Mouse (Mus musculus): Measurements from ENCODE around the gene Cdkl1. TPM values are rescaled to one million over a fixed set of nuclear protein-coding genes. Genes with fewer than 3 reads are reported as not detected.
A peak's percentile ranks its signal among the peaks of the same experiment; 100 is the strongest.

Gene Cdkl1
- total and polyA plus RNA-seq, 3 experiments = 0.08 to 0.32 TPM; not detected in 1

DNA sequence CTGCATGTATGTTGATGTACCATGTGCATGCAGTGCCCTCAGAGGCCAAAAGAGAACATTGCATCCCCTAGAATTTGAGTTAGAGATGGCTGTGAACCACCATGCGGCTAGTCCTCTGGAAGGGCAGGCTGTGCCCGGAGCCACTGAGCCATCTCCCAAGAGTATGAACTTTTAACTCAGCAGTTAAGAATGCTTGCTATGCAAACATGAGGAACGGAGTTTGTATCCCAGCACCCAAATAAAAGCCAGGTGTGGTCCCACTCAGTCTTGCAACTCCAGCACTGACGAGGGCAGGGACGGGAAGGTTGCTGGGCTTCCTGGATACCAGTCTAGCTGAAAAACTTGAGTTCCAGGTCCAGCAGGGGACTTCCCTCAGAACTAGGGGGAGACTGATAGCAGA lies 49.1 kb downstream of the Cdkl1 start:
- Histone ChIP-seq H3K4me1 (ENCODE audit: control insufficient read depth in 1 of 2, insufficient read depth in 2 of 2, low read length in 2 of 2) (peaks cover 0 to 2% of the 10 kb centered on the region in 2 experiments; a peak in 1 of 4 replicates), H3K79me2 (ENCODE audit: control insufficient read depth, insufficient read depth, low read length, poor library complexity) (no peaks in the 10 kb centered on the region), H3K9ac (ENCODE audit: control insufficient read depth, low read depth, low read length, poor library complexity, severe bottlenecking) (no peak overlapping the region), H3K9me3 (replicated peaks; ENCODE audit: insufficient read depth, low read length) (no peaks in the 10 kb centered on the region), H3K27ac (ENCODE audit: control insufficient read depth, low read depth, low read length) (no peak overlapping the region), H3K36me3 (ENCODE audit: control insufficient read depth in 1 of 2, insufficient read depth in 2 of 2, low read length in 2 of 2) (no peaks in the 10 kb centered on the region; a peak in 1 of 4 replicates), H3K4me3 (ENCODE audit: control insufficient read depth in 1 of 2, insufficient read depth in 1 of 2, low read depth in 2 of 2, low read length in 2 of 2) (no peak overlapping the region), H3K27me3 (ENCODE audit: control insufficient read depth in 1 of 2, insufficient read depth in 2 of 2, low read length in 2 of 2) (no peaks in the 10 kb centered on the region)
- no peak for TF ChIP-seq GATA1 (IDR thresholded peaks at IDR 0.05; ENCODE audit: low read depth, low read length)
- TF ChIP-seq HCFC1 (IDR thresholded peaks at IDR 0.05; ENCODE audit: low read depth, low read length) = no peak
- no peak for TF ChIP-seq POLR2A (IDR thresholded peaks at IDR 0.05; ENCODE audit: control insufficient read depth in 1 of 2, insufficient read depth in 1 of 2, low read depth in 1 of 2, low read length in 2 of 2, poor library complexity in 1 of 2)
- no peak for TF ChIP-seq MAFK (IDR thresholded peaks at IDR 0.05; ENCODE audit: borderline replicate concordance, low read depth, low read length)
- TF ChIP-seq JUND (IDR thresholded peaks at IDR 0.05; ENCODE audit: low read depth, low read length) = no peak
- TF ChIP-seq MXI1 (IDR thresholded peaks at IDR 0.05; ENCODE audit: low read depth, low read length) = no peak
- no peak for TF ChIP-seq NELFE (IDR thresholded peaks at IDR 0.05; ENCODE audit: low read depth, low read length)
- no peak for DNase-seq (ENCODE audit: low read depth, low spot score)

DNA sequence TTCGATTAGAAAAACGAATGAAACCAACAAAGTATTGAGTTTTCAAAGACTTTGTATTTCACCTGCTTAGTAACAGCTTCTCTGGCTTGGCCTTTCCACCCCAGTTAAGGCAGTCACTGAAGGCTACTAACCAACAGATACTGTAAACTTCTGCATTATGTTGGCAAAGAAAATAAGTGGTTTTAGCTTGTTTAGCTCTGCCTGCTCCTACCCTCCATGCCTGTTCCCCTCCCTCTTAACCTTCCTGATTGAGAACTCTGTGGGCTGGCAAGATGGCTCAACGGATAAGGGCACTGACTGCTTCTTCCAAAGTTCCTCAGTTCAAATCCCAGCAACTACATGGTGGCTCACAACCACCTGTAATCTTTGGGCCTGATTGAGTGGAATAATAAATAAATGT lies 57.1 kb downstream of the Cdkl1 start:
- H3K79me2 ChIP-seq (ENCODE audit: control insufficient read depth, insufficient read depth, low read length, poor library complexity) = no peaks in the 10 kb centered on the region
- H3K4me3 ChIP-seq (ENCODE audit: control insufficient read depth in 1 of 2, insufficient read depth in 1 of 2, low read depth in 2 of 2, low read length in 2 of 2) = peak overlapping the region; percentile 32 to 48
- no peak for TF ChIP-seq CTCF (IDR thresholded peaks at IDR 0.05 in 2 of 3, conservative IDR thresholded peaks at IDR 0.05 in 1 of 3; ENCODE audit: control insufficient read depth in 1 of 3, insufficient read depth in 1 of 3, low read depth in 2 of 3, low read length in 3 of 3, poor library complexity in 1 of 3, severe bottlenecking in 1 of 3)
- peak; percentile 37; the same call in 1 of the 2 replicates for TF ChIP-seq GATA1 (IDR thresholded peaks at IDR 0.05; ENCODE audit: low read depth, low read length)
- peak; percentile 74 for TF ChIP-seq TBP (IDR thresholded peaks at IDR 0.05; ENCODE audit: low read depth, low read length)
- peak; percentile 64 for DNase-seq (ENCODE audit: low read depth, low spot score)
- peaks cover 0 to 2% of the 10 kb centered on the region in 2 experiments; a peak in 1 of 4 replicates for H3K36me3 ChIP-seq (ENCODE audit: control insufficient read depth in 1 of 2, insufficient read depth in 2 of 2, low read length in 2 of 2)
- H3K9ac ChIP-seq (ENCODE audit: control insufficient read depth, low read depth, low read length, poor library complexity, severe bottlenecking) = peak overlapping the region; percentile 50
- peak overlapping the region; percentile 81 for H3K27ac ChIP-seq (ENCODE audit: control insufficient read depth, low read depth, low read length)
- H3K4me1 ChIP-seq (ENCODE audit: control insufficient read depth in 1 of 2, insufficient read depth in 2 of 2, low read length in 2 of 2) = no peaks in the 10 kb centered on the region; a peak in 1 of 4 replicates
- no peaks in the 10 kb centered on the region for H3K9me3 ChIP-seq (replicated peaks; ENCODE audit: insufficient read depth, low read length)
- H3K27me3 ChIP-seq (ENCODE audit: control insufficient read depth in 1 of 2, insufficient read depth in 2 of 2, low read length in 2 of 2) = no peaks in the 10 kb centered on the region

DNA sequence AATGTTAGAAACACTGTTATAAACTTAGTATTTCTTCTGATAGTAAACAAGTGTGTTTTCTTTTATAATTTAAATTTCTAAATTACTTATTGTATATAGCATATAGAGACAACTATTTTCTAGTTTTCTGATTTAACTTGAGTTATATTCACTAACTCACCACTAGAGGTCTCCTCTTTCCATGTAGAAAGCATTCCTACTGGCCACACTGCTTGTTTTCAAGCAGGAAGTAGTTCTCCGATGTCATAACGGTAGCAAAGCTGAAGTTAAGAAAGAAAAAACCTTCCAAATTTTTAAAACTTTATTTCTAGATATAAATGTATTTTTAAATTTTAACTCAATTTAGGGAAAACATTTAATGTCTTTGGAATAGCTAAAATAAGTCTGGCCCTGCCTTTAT lies 57.5 kb downstream of the Cdkl1 start:
- Histone ChIP-seq H3K27me3 (ENCODE audit: control insufficient read depth in 1 of 2, insufficient read depth in 2 of 2, low read length in 2 of 2) (no peaks in the 10 kb centered on the region), H3K36me3 (ENCODE audit: control insufficient read depth in 1 of 2, insufficient read depth in 2 of 2, low read length in 2 of 2) (peaks cover 0 to 2% of the 10 kb centered on the region in 2 experiments; a peak in 1 of 4 replicates), H3K4me3 (ENCODE audit: control insufficient read depth in 1 of 2, insufficient read depth in 1 of 2, low read depth in 2 of 2, low read length in 2 of 2) (peak overlapping the region; percentile 32 to 48), H3K9ac (ENCODE audit: control insufficient read depth, low read depth, low read length, poor library complexity, severe bottlenecking) (peak overlapping the region; percentile 50), H3K9me3 (replicated peaks; ENCODE audit: insufficient read depth, low read length) (no peaks in the 10 kb centered on the region), H3K79me2 (ENCODE audit: control insufficient read depth, insufficient read depth, low read length, poor library complexity) (no peaks in the 10 kb centered on the region), H3K27ac (ENCODE audit: control insufficient read depth, low read depth, low read length) (peak overlapping the region; percentile 81), H3K4me1 (ENCODE audit: control insufficient read depth in 1 of 2, insufficient read depth in 2 of 2, low read length in 2 of 2) (no peaks in the 10 kb centered on the region; a peak in 1 of 4 replicates)
- DNase-seq (ENCODE audit: low read depth, low spot score) = peak; percentile 82
- TF ChIP-seq RAD21 (IDR thresholded peaks at IDR 0.05; ENCODE audit: low read depth, low read length) = peak; percentile 96
- TF ChIP-seq EP300 (IDR thresholded peaks at IDR 0.05; ENCODE audit: low read depth in 1 of 2, low read length in 2 of 2) = 0 out of 4 replicates have a peak, but pooled peaks have one; percentile 20 to 35
- TF ChIP-seq CTCF (IDR thresholded peaks at IDR 0.05 in 2 of 3, conservative IDR thresholded peaks at IDR 0.05 in 1 of 3; ENCODE audit: control insufficient read depth in 1 of 3, insufficient read depth in 1 of 3, low read depth in 2 of 3, low read length in 3 of 3, poor library complexity in 1 of 3, severe bottlenecking in 1 of 3) = peak in 2 of 3 experiments; percentile 56 to 89; a peak in 4 of 6 replicates
- TF ChIP-seq POLR2A (IDR thresholded peaks at IDR 0.05; ENCODE audit: control insufficient read depth in 1 of 2, insufficient read depth in 1 of 2, low read depth in 1 of 2, low read length in 2 of 2, poor library complexity in 1 of 2) = no peak; a peak in 1 of 4 replicates
- TF ChIP-seq SMC3 (IDR thresholded peaks at IDR 0.05; ENCODE audit: low read depth, low read length) = peak; percentile 89
- 0 out of 2 replicates have a peak, but pooled peaks have one; percentile 16 for TF ChIP-seq JUND (IDR thresholded peaks at IDR 0.05; ENCODE audit: low read depth, low read length)
- no peak for TF ChIP-seq MEF2A (IDR thresholded peaks at IDR 0.05; ENCODE audit: extremely low read depth, insufficient replicate concordance, low read depth, low read length, poor library complexity, severe bottlenecking)
- no peak for TF ChIP-seq GATA1 (IDR thresholded peaks at IDR 0.05; ENCODE audit: low read depth, low read length)
- no peak for TF ChIP-seq MAX (IDR thresholded peaks at IDR 0.05; ENCODE audit: low read length)
- peak; percentile 91 for TF ChIP-seq ZC3H11A (IDR thresholded peaks at IDR 0.05; ENCODE audit: low read depth, low read length)
- no peak for TF ChIP-seq RCOR1 (IDR thresholded peaks at IDR 0.05; ENCODE audit: low read depth, low read length)
- TF ChIP-seq UBTF (IDR thresholded peaks at IDR 0.05; ENCODE audit: borderline replicate concordance, insufficient read depth, low read depth, low read length) = no peak
- no peak for TF ChIP-seq ZKSCAN1 (IDR thresholded peaks at IDR 0.05; ENCODE audit: low read depth, low read length)
- TF ChIP-seq GABPA (IDR thresholded peaks at IDR 0.05; ENCODE audit: low read depth, low read length) = no peak
- peak; percentile 68 for TF ChIP-seq HCFC1 (IDR thresholded peaks at IDR 0.05; ENCODE audit: low read depth, low read length)
- TF ChIP-seq SIN3A (IDR thresholded peaks at IDR 0.05; ENCODE audit: low read length) = peak; percentile 84
- TF ChIP-seq ELF1 (IDR thresholded peaks at IDR 0.05; ENCODE audit: low read depth, low read length) = peak; percentile 84
- 0 out of 2 replicates have a peak, but pooled peaks have one; percentile 7 for TF ChIP-seq ETS1 (IDR thresholded peaks at IDR 0.05; ENCODE audit: low read depth, low read length)
- TF ChIP-seq MYC (IDR thresholded peaks at IDR 0.05; ENCODE audit: low read depth, low read length) = peak; percentile 84
- no peak for TF ChIP-seq TCF12 (IDR thresholded peaks at IDR 0.05; ENCODE audit: low read depth, low read length)
